Mouse (Mus musculus): ENCODE measurements around the gene Adamts7. TPM values are rescaled to one million over a fixed set of nuclear protein-coding genes. Genes with fewer than 3 reads are reported as not detected.

Gene Adamts7
- polyA plus RNA-seq, 1 experiment from 2014 or later: 7.0 TPM

DNA sequence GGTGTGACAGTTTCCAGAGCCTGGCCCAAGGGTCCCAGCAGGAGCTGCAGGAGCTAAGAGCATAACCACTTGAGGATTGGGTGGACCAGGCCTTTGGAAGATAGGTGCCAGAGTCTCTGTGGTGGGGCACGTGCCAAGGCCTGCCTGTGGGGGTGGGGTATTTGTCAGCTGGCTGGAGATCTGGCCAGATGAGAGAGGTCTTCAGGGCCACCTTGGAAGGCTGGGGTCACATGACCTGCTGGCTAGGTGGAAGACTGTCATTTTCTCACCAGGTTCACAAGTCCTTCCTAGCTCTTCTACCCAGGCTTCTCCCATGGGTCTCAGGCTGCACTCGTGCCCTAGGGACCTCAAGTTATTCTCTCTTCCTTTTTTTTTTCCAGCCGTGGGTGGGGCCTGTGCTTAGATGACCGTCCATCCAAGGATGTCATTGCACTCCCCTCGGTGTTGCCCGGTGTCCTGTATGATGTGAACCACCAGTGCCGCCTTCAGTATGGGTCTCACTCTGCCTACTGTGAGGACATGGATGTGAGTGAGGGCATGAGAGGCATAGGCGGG, 22.6 kb downstream of the Adamts7 start:
- no peaks in the 10 kb centered on the region for H3K4me1 ChIP-seq (ENCODE audit: control insufficient read depth, insufficient read depth, low read length)
- no peak overlapping the region for H3K4me2 ChIP-seq (ENCODE audit: low read length)
- 87% methylated on average over 8 of the region's 8 CpGs for WGBS
- H3K27ac ChIP-seq (ENCODE audit: low read length): no peak overlapping the region
- no peak overlapping the region for H3K9ac ChIP-seq (ENCODE audit: low read depth, low read length)
- no peaks in the 10 kb centered on the region for H3K9me3 ChIP-seq (replicated peaks; ENCODE audit: control insufficient read depth, low read length, poor library complexity, severe bottlenecking)
- H3K27me3 ChIP-seq (ENCODE audit: control insufficient read depth, insufficient read depth, low read depth, low read length): no peaks in the 10 kb centered on the region
- H3K4me3 ChIP-seq (ENCODE audit: low read depth, low read length): no peak overlapping the region
- peaks cover 21% of the 10 kb centered on the region for H3K36me3 ChIP-seq (ENCODE audit: control insufficient read depth, insufficient read depth, low read length)
- ATAC-seq: no peak

DNA sequence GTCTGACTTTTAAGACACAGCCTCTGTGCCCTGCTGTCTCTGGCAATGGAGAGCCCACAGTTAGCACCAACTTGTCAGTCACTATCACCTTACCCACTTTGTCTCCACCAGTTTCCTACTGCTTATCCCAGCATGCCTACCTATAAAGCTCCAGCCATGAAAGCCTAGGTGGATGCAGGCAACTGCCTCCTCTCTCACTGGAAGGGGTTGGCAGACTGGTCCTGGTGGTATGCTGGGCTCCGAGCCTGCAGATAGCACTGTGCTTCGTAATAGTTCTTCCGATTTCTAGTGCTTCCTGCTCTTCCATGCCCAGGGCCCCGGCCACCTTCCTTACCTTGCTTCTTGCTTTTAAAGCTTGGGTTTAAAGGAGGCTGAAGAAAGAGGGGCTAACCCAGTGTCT, 26.0 kb downstream of the Adamts7 start:
- Histone ChIP-seq H3K9me3 (replicated peaks; ENCODE audit: control insufficient read depth, low read length, poor library complexity, severe bottlenecking) (no peaks in the 10 kb centered on the region), H3K9ac (ENCODE audit: low read depth, low read length) (no peak overlapping the region), H3K27me3 (ENCODE audit: control insufficient read depth, insufficient read depth, low read depth, low read length) (no peaks in the 10 kb centered on the region), H3K4me1 (ENCODE audit: control insufficient read depth, insufficient read depth, low read length) (no peaks in the 10 kb centered on the region), H3K4me3 (ENCODE audit: low read depth, low read length) (no peak overlapping the region), H3K27ac (ENCODE audit: low read length) (no peak overlapping the region), H3K36me3 (ENCODE audit: control insufficient read depth, insufficient read depth, low read length) (peaks cover 22% of the 10 kb centered on the region), H3K4me2 (ENCODE audit: low read length) (no peak overlapping the region)
- ATAC-seq: no peak
- WGBS: 95% methylated on average over 4 of the region's 4 CpGs

DNA sequence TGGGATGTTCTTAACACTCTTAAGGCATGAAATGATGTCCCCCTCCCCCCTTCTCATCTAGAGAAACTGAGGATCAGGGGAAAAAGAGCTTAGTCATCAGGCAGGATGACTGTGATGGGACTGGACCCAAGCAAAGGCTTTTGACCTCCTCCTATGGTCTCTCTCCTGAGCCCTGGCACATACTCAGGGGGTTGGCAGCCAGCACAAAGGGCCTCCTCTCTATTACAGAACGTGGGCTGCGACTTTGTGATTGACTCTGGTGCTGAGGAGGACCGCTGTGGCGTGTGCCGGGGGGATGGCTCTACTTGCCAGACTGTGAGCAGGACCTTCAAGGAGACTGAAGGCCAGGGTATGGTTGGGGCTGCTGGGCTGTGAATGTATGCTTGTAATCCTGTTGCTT, 26.5 kb downstream of the Adamts7 start:
- WGBS: 72% methylated on average over 5 of the region's 5 CpGs
- no peaks in the 10 kb centered on the region for H3K27me3 ChIP-seq (ENCODE audit: control insufficient read depth, insufficient read depth, low read depth, low read length)
- H3K36me3 ChIP-seq (ENCODE audit: control insufficient read depth, insufficient read depth, low read length): peaks cover 22% of the 10 kb centered on the region
- H3K27ac ChIP-seq (ENCODE audit: low read length): no peak overlapping the region
- ATAC-seq: no peak
- H3K4me2 ChIP-seq (ENCODE audit: low read length): no peak overlapping the region
- H3K4me3 ChIP-seq (ENCODE audit: low read depth, low read length): no peak overlapping the region
- H3K9me3 ChIP-seq (replicated peaks; ENCODE audit: control insufficient read depth, low read length, poor library complexity, severe bottlenecking): no peaks in the 10 kb centered on the region
- H3K9ac ChIP-seq (ENCODE audit: low read depth, low read length): no peak overlapping the region
- no peaks in the 10 kb centered on the region for H3K4me1 ChIP-seq (ENCODE audit: control insufficient read depth, insufficient read depth, low read length)

DNA sequence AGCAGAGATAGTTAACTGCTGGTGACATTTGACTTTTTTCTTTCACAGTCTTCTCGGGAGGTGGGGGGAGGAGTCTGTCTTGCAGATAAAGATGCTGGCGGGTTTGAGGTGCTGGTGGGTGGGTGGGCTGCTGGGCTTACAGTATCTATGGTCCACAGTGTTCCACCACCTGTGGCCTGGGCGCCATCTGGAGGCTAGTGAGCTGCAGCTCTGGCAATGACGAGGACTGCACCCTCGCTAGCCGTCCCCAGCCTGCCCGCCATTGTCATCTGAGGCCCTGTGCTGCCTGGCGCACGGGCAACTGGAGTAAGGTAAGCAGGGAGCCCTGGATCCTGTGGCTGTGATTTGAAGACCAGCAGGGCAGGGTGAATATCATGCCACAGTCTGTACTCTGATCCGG, 32.1 kb downstream of the Adamts7 start:
- Histone ChIP-seq H3K4me3 (ENCODE audit: low read depth, low read length) (no peak overlapping the region), H3K36me3 (ENCODE audit: control insufficient read depth, insufficient read depth, low read length) (peaks cover 12% of the 10 kb centered on the region), H3K9ac (ENCODE audit: low read depth, low read length) (no peak overlapping the region), H3K27me3 (ENCODE audit: control insufficient read depth, insufficient read depth, low read depth, low read length) (no peaks in the 10 kb centered on the region), H3K4me2 (ENCODE audit: low read length) (no peak overlapping the region), H3K27ac (ENCODE audit: low read length) (no peak overlapping the region), H3K9me3 (replicated peaks; ENCODE audit: control insufficient read depth, low read length, poor library complexity, severe bottlenecking) (no peaks in the 10 kb centered on the region), H3K4me1 (ENCODE audit: control insufficient read depth, insufficient read depth, low read length) (no peaks in the 10 kb centered on the region)
- 78% methylated on average over 10 of the region's 10 CpGs for WGBS
- no peak for ATAC-seq

DNA sequence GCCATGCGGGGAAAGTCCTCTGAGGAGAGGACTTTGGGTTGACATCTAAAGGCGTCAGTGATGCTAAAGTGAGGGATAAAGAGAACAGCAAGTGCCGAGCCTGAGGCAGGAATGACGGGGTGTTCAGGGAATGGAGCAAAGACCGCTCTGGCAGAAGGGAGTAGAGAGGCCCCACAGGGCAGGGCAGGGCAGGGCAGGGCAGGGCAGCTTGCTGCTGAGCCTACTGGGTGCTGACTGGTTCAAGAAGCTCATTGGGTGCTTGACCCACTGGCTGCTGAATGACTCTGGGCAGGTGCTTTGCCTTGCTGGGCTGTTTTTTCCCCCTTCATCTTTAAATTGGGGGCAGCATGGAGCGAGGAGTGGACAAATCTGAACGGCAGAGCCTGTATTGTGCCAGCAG, 33.4 kb downstream of the Adamts7 start:
- H3K27me3 ChIP-seq (ENCODE audit: control insufficient read depth, insufficient read depth, low read depth, low read length): no peaks in the 10 kb centered on the region
- no peaks in the 10 kb centered on the region for H3K9me3 ChIP-seq (replicated peaks; ENCODE audit: control insufficient read depth, low read length, poor library complexity, severe bottlenecking)
- H3K27ac ChIP-seq (ENCODE audit: low read length): no peak overlapping the region
- H3K4me1 ChIP-seq (ENCODE audit: control insufficient read depth, insufficient read depth, low read length): no peaks in the 10 kb centered on the region
- no peak for ATAC-seq
- 90% methylated on average over 7 of the region's 7 CpGs for WGBS
- no peak overlapping the region for H3K9ac ChIP-seq (ENCODE audit: low read depth, low read length)
- peaks cover 16% of the 10 kb centered on the region for H3K36me3 ChIP-seq (ENCODE audit: control insufficient read depth, insufficient read depth, low read length)
- H3K4me2 ChIP-seq (ENCODE audit: low read length): no peak overlapping the region
- H3K4me3 ChIP-seq (ENCODE audit: low read depth, low read length): no peak overlapping the region

DNA sequence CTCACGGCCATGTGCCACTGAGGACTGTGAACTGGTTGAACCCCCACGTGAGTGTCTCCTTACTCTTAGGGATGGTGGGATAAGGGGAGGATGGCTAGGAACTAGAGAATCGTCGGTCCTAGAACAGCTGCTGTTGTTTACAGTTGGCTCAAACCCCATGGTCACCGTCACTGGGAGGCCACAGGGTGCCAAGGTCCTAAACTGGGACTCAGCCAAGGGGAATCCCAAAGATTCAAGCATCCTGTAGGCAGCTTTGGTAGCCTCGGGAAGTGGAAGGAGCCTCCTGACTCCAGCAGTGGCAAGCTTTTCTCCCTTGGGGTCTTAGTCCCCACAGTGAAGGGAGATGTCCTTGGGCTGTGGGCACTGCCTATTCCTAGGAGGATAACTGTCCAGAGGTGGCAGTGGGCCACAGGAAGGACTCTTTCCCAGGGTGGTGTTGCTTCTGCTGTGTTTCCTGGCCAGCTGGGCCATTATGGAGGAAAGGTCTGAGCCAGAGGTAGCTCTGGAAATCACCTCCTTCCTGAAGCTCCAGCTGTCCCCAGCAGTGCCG, 34.3 kb downstream of the Adamts7 start:
- Histone ChIP-seq H3K4me2 (ENCODE audit: low read length) (no peak overlapping the region), H3K4me1 (ENCODE audit: control insufficient read depth, insufficient read depth, low read length) (no peaks in the 10 kb centered on the region), H3K9ac (ENCODE audit: low read depth, low read length) (no peak overlapping the region), H3K9me3 (replicated peaks; ENCODE audit: control insufficient read depth, low read length, poor library complexity, severe bottlenecking) (no peaks in the 10 kb centered on the region), H3K27ac (ENCODE audit: low read length) (no peak overlapping the region), H3K4me3 (ENCODE audit: low read depth, low read length) (no peak overlapping the region), H3K36me3 (ENCODE audit: control insufficient read depth, insufficient read depth, low read length) (peaks cover 13% of the 10 kb centered on the region), H3K27me3 (ENCODE audit: control insufficient read depth, insufficient read depth, low read depth, low read length) (no peaks in the 10 kb centered on the region)
- no peak for ATAC-seq
- WGBS: 89% methylated on average over 7 of the region's 7 CpGs

DNA sequence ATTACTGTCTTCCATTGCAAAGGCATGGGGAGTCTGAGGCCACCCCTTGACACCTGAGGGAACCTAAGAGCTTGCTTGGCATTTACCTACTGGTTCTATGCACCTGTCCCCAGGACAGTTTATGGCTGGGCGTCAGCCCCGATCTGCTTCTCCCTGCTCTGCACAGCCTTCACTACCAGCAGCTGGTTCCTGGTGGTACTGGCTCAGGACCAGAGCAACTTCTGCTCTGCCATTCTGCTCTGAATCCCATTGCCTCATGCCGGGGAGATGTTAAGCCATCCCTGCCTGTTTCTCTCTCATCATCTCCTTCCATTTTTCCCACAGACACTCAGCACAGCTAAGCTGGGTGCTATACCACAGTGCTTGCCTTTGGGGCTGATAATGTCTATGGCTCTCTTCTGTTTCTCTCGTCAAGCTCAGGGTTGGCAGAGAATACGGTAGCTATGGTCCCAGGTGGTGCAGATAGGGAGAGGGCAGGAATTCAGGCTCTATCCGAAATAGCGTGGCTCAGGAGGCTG, 35.1 kb downstream of the Adamts7 start:
- Histone ChIP-seq H3K9ac (ENCODE audit: low read depth, low read length) (no peak overlapping the region), H3K4me3 (ENCODE audit: low read depth, low read length) (no peak overlapping the region), H3K4me1 (ENCODE audit: control insufficient read depth, insufficient read depth, low read length) (no peaks in the 10 kb centered on the region), H3K36me3 (ENCODE audit: control insufficient read depth, insufficient read depth, low read length) (peaks cover 11% of the 10 kb centered on the region), H3K27me3 (ENCODE audit: control insufficient read depth, insufficient read depth, low read depth, low read length) (no peaks in the 10 kb centered on the region), H3K27ac (ENCODE audit: low read length) (no peak overlapping the region), H3K4me2 (ENCODE audit: low read length) (no peak overlapping the region), H3K9me3 (replicated peaks; ENCODE audit: control insufficient read depth, low read length, poor library complexity, severe bottlenecking) (no peaks in the 10 kb centered on the region)
- 94% methylated on average over 7 of the region's 7 CpGs for WGBS
- no peak for ATAC-seq

DNA sequence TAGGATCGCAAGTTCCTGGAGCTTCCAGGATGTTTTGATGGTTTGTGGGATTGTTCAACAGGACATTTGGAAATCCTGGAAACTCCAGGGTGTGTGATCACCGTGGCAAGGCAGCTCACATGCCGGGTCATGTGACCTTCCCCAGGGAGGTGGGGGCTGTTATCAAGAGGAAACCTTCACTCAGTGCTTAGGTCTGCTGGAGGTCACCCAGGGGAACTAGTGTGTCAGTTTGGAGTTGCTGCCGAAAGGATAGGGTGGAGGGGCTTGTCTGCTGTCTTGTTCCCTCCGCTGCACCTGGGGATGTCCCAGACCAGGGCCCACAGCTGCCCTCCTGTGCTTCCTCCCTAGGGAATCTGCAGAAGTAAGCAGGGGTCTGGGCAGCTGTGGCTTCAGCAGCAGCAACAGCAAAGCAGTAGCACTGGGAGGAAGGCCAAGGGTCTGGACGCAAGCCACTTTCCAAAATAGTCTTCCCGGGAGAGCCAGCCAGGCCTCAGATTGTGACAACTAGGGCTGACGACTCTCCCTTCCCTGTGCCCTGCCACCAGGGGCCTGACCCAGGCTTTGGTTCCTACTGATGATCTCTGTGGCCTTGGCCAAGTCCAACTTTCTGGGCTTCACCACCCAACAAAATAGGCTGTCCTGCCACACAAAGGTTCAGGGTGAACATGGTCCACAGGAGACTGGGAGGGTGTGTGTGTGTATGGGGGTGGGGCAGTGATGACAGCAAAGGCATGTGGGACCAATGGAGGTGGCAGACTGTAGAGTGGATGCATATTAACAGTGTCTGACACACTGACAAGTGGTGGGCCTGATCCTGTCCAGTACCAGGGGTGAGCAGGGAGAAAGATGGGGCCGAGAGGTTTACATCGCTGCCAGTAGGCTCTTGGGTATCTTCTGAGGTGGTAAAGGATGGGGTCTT, 35.9 kb downstream of the Adamts7 start:
- Histone ChIP-seq H3K4me2 (ENCODE audit: low read length) (no peak overlapping the region), H3K4me3 (ENCODE audit: low read depth, low read length) (no peak overlapping the region), H3K9ac (ENCODE audit: low read depth, low read length) (no peak overlapping the region), H3K9me3 (replicated peaks; ENCODE audit: control insufficient read depth, low read length, poor library complexity, severe bottlenecking) (no peaks in the 10 kb centered on the region), H3K4me1 (ENCODE audit: control insufficient read depth, insufficient read depth, low read length) (no peaks in the 10 kb centered on the region), H3K36me3 (ENCODE audit: control insufficient read depth, insufficient read depth, low read length) (peaks cover 9% of the 10 kb centered on the region; the same call in 1 of the 2 replicates), H3K27ac (ENCODE audit: low read length) (no peak overlapping the region), H3K27me3 (ENCODE audit: control insufficient read depth, insufficient read depth, low read depth, low read length) (no peaks in the 10 kb centered on the region)
- ATAC-seq: 0 out of 2 replicates have a peak, but pooled peaks have one; percentile 16
- WGBS: 85% methylated on average over 10 of the region's 10 CpGs

DNA sequence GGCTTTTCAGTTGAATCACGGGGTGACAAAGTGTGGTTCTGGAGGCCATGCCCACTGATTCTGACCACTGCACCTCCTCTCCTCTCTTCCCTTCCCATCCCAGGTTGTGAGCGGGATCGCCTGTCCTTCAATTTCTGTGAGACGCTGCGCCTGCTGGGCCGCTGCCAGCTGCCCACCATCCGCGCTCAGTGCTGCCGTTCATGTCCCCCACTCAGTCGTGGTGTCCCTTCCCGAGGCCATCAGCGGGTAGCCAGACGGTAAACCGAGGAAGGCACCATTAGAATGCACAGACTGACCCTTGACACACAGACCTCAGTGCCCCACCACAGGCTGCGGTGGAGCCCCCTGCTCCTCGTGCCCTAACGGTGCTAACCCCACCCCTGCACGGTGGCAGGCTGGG, 36.7 kb downstream of the Adamts7 start:
- H3K36me3 ChIP-seq (ENCODE audit: control insufficient read depth, insufficient read depth, low read length): peaks cover 16% of the 10 kb centered on the region; the same call in 1 of the 2 replicates
- no peak overlapping the region for H3K4me2 ChIP-seq (ENCODE audit: low read length)
- H3K9ac ChIP-seq (ENCODE audit: low read depth, low read length): no peak overlapping the region
- no peak overlapping the region for H3K27ac ChIP-seq (ENCODE audit: low read length)
- H3K27me3 ChIP-seq (ENCODE audit: control insufficient read depth, insufficient read depth, low read depth, low read length): no peaks in the 10 kb centered on the region
- H3K9me3 ChIP-seq (replicated peaks; ENCODE audit: control insufficient read depth, low read length, poor library complexity, severe bottlenecking): no peaks in the 10 kb centered on the region
- no peak for ATAC-seq
- WGBS: 98% methylated on average over 18 of the region's 18 CpGs
- H3K4me3 ChIP-seq (ENCODE audit: low read depth, low read length): no peak overlapping the region
- H3K4me1 ChIP-seq (ENCODE audit: control insufficient read depth, insufficient read depth, low read length): no peaks in the 10 kb centered on the region
